Mouse (Mus musculus) neural tube, embryonic 12.5 days (tissue): ENCODE results near the gene Alox12b. TPM values are rescaled to one million over a fixed set of nuclear protein-coding genes. Genes with fewer than 3 reads are reported as not detected.

ENCODE experiments used
- ATAC-seq: fragments of 200-750 bp; cut with Nextera tagmentation; 2 replicates; pipeline ENCODE4 v1.8.0; 2017; ENCODE audit warnings: low read depth, mild to moderate bottlenecking, moderate TSS enrichment, moderate library complexity; ENCODE audit not compliant: low FRiP score
- H3K27ac ChIP-seq: fragments of 300-500 bp; sonication (generic); 2 replicates; pipeline ENCODE4 v1.5.1; 2016
- H3K27me3 ChIP-seq: fragments of 300-500 bp; sonication (generic); replicated peaks from 2 replicates; pipeline ENCODE4 v1.6.1; 2016; ENCODE audit warnings: mild to moderate bottlenecking
- H3K36me3 ChIP-seq: fragments of 300-500 bp; sonication (generic); 2 replicates; pipeline ENCODE4 v1.6.1; 2016; ENCODE audit warnings: mild to moderate bottlenecking
- H3K4me1 ChIP-seq: fragments of 300-500 bp; sonication (generic); 2 replicates; pipeline ENCODE4 v1.6.1; 2016
- H3K4me2 ChIP-seq: fragments of 300-500 bp; sonication (generic); replicated peaks from 2 replicates; pipeline ENCODE4 v1.6.1; 2016; ENCODE audit warnings: mild to moderate bottlenecking
- H3K4me3 ChIP-seq: fragments of 300-500 bp; sonication (generic); 2 replicates; pipeline ENCODE4 v1.5.1; 2016
- H3K9ac ChIP-seq: fragments of 300-500 bp; sonication (generic); 2 replicates; pipeline ENCODE4 v1.6.1; 2016; ENCODE audit warnings: mild to moderate bottlenecking
- H3K9me3 ChIP-seq: fragments of 300-500 bp; sonication (generic); 2 replicates; pipeline ENCODE4 v1.6.1; 2016; ENCODE audit warnings: mild to moderate bottlenecking
- WGBS: fragments of 180-500 bp; shearing (Covaris S2); methylation state at CpG from one replicate; pipeline ENCODE4 v1.1.7; 2016; 5-methylcytosine and 5-hydroxymethylcytosine counted together
- polyA plus RNA-seq: library from polyadenylated mRNA; unstranded; fragments of >200 nt; fragmentation: Nextera tagmentation; extraction: Ambion mirVana; gene quantifications from 2 replicates; pipeline ENCODE4 v1.2.1, GENCODE M21; 2016

Gene Alox12b
- polyA plus RNA-seq, 1 experiment from 2014 or later: 0.20 TPM

- ATAC-seq: no peak
- WGBS: under 1% methylated on average over 45 of the region's 45 CpGs
- peaks cover 36% of the 10 kb centered on the region for H3K4me1 ChIP-seq
- peak overlapping the region; percentile 97 for H3K4me2 ChIP-seq
- peak overlapping the region; percentile 72 for H3K9ac ChIP-seq
- H3K27ac ChIP-seq: peak overlapping the region; percentile 64; the same call in 1 of the 2 replicates
- peak overlapping the region; percentile 81 for H3K4me3 ChIP-seq
- no peaks in the 10 kb centered on the region for H3K36me3 ChIP-seq
- H3K27me3 ChIP-seq: peaks cover 18% of the 10 kb centered on the region; the same call in 1 of the 2 replicates
- H3K9me3 ChIP-seq: no peaks in the 10 kb centered on the region
Measured at GRCm38 (mm10) chr11:69117737-69118695, 38.8 kb upstream of the Alox12b start.

- no peaks in the 10 kb centered on the region for H3K9me3 ChIP-seq
- H3K4me1 ChIP-seq: peaks cover 36% of the 10 kb centered on the region
- H3K4me3 ChIP-seq: peak overlapping the region; percentile 81; the same call in 1 of the 2 replicates
- no peaks in the 10 kb centered on the region for H3K36me3 ChIP-seq
- H3K9ac ChIP-seq: no peak overlapping the region
- H3K4me2 ChIP-seq: peak overlapping the region; percentile 97
- H3K27ac ChIP-seq: no peak overlapping the region
- under 1% methylated on average over 15 of the region's 15 CpGs for WGBS
- ATAC-seq: no peak
- peaks cover 18% of the 10 kb centered on the region; the same call in 1 of the 2 replicates for H3K27me3 ChIP-seq
Measured at GRCm38 (mm10) chr11:69118765-69119164, 38.0 kb upstream of the Alox12b start.

- WGBS: 17% methylated on average over 14 of the region's 14 CpGs
Measured at GRCm38 (mm10) chr11:69119446-69120155, 37.2 kb upstream of the Alox12b start.

GRCm38 (mm10) chr11:69120221-69121000 is 36.4 kb upstream of the Alox12b start, which contains the start of gene Hes7:
TSS of gene Hes7 (plus strand) at chr11:69120404.
- H3K4me1 ChIP-seq: peaks cover 36% of the 10 kb centered on the region
- H3K9me3 ChIP-seq: no peaks in the 10 kb centered on the region
- H3K9ac ChIP-seq: peak within 1 kb of the TSS; percentile 62
- no peak within 1 kb of the TSS for H3K27ac ChIP-seq
- H3K36me3 ChIP-seq: no peaks in the 10 kb centered on the region
- H3K4me3 ChIP-seq: peak within 1 kb of the TSS; percentile 79
- peaks cover 18% of the 10 kb centered on the region; the same call in 1 of the 2 replicates for H3K27me3 ChIP-seq
- WGBS: 1% methylated on average over 27 of the region's 27 CpGs
- no peak for ATAC-seq
- H3K4me2 ChIP-seq: peak within 1 kb of the TSS; percentile 97

More at GRCm38 (mm10) chr11:69119446-69120155, 37.2 kb upstream of the Alox12b start:
- Histone ChIP-seq H3K4me2 (peak overlapping the region; percentile 97), H3K4me3 (peak overlapping the region; percentile 31; the same call in 1 of the 2 replicates), H3K9ac (no peak overlapping the region), H3K27ac (no peak overlapping the region), H3K36me3 (no peaks in the 10 kb centered on the region), H3K9me3 (no peaks in the 10 kb centered on the region), H3K4me1 (peaks cover 36% of the 10 kb centered on the region), H3K27me3 (peaks cover 18% of the 10 kb centered on the region; the same call in 1 of the 2 replicates)
- no peak for ATAC-seq

GRCm38 (mm10) chr11:69121001-69121740 is 35.6 kb upstream of the Alox12b start:
- no peaks in the 10 kb centered on the region for H3K9me3 ChIP-seq
- H3K4me2 ChIP-seq: peak overlapping the region; percentile 97
- H3K4me1 ChIP-seq: peaks cover 42% of the 10 kb centered on the region
- H3K36me3 ChIP-seq: no peaks in the 10 kb centered on the region
- under 1% methylated on average over 33 of the region's 33 CpGs for WGBS
- H3K27ac ChIP-seq: no peak overlapping the region
- peak overlapping the region; percentile 79 for H3K4me3 ChIP-seq
- peak overlapping the region; percentile 62 for H3K9ac ChIP-seq
- peaks cover 18% of the 10 kb centered on the region; the same call in 1 of the 2 replicates for H3K27me3 ChIP-seq
- ATAC-seq: no peak

GRCm38 (mm10) chr11:69121741-69122335 is 35.0 kb upstream of the Alox12b start:
- under 1% methylated on average over 32 of the region's 32 CpGs for WGBS
- H3K9me3 ChIP-seq: no peaks in the 10 kb centered on the region
- H3K27me3 ChIP-seq: peaks cover 17% of the 10 kb centered on the region; the same call in 1 of the 2 replicates
- H3K27ac ChIP-seq: peak overlapping the region; percentile 50; the same call in 1 of the 2 replicates
- H3K4me1 ChIP-seq: peaks cover 46% of the 10 kb centered on the region
- no peaks in the 10 kb centered on the region for H3K36me3 ChIP-seq
- peak overlapping the region; percentile 79 for H3K4me3 ChIP-seq
- no peak for ATAC-seq
- H3K4me2 ChIP-seq: peak overlapping the region; percentile 97
- peak overlapping the region; percentile 62 for H3K9ac ChIP-seq

- Histone ChIP-seq H3K27me3 (peaks cover 17% of the 10 kb centered on the region; the same call in 1 of the 2 replicates), H3K4me2 (peak within 1 kb of the TSS; percentile 97), H3K4me3 (peak within 1 kb of the TSS; percentile 79), H3K4me1 (peaks cover 40% of the 10 kb centered on the region), H3K27ac (peak within 1 kb of the TSS; percentile 50), H3K36me3 (no peaks in the 10 kb centered on the region), H3K9ac (peak within 1 kb of the TSS; percentile 62), H3K9me3 (no peaks in the 10 kb centered on the region)
- ATAC-seq: peak; percentile 70
- WGBS: under 1% methylated on average over 66 of the region's 66 CpGs
Measured at GRCm38 (mm10) chr11:69122336-69122951, 34.3 kb upstream of the Alox12b start, which contains the start of gene 9130213A22Rik. TSS of gene 9130213A22Rik (minus strand) at chr11:69122589.

- 1% methylated on average over 29 of the region's 29 CpGs for WGBS
- ATAC-seq: peak; percentile 8
- H3K4me1 ChIP-seq: peaks cover 39% of the 10 kb centered on the region
- peaks cover 19% of the 10 kb centered on the region; the same call in 1 of the 2 replicates for H3K27me3 ChIP-seq
- H3K4me2 ChIP-seq: peak overlapping the region; percentile 97
- H3K4me3 ChIP-seq: peak overlapping the region; percentile 79
- H3K9ac ChIP-seq: peak overlapping the region; percentile 62
- H3K36me3 ChIP-seq: no peaks in the 10 kb centered on the region
- peak overlapping the region; percentile 50; the same call in 1 of the 2 replicates for H3K27ac ChIP-seq
- no peaks in the 10 kb centered on the region for H3K9me3 ChIP-seq
Measured at GRCm38 (mm10) chr11:69123056-69123692, 33.6 kb upstream of the Alox12b start.

GRCm38 (mm10) chr11:69123693-69124497 is 32.9 kb upstream of the Alox12b start:
- Histone ChIP-seq H3K36me3 (no peaks in the 10 kb centered on the region), H3K4me1 (peaks cover 37% of the 10 kb centered on the region), H3K9me3 (no peaks in the 10 kb centered on the region), H3K4me2 (peak overlapping the region; percentile 97), H3K9ac (peak overlapping the region; percentile 29; the same call in 1 of the 2 replicates), H3K27me3 (peaks cover 19% of the 10 kb centered on the region; the same call in 1 of the 2 replicates), H3K27ac (no peak overlapping the region), H3K4me3 (peak overlapping the region; percentile 79)
- ATAC-seq: peak; percentile 68
- under 1% methylated on average over 31 of the region's 31 CpGs for WGBS
